Mouse (Mus musculus): Measurements from ENCODE around the gene Capza2. TPM values are rescaled to one million over a fixed set of nuclear protein-coding genes. Genes with fewer than 3 reads are reported as not detected.

Gene Capza2
- polyA plus RNA-seq, 1 experiment from 2014 or later, result 212 TPM

- Histone ChIP-seq H3K4me3 (no peak overlapping the region), H3K9ac (no peak overlapping the region), H3K4me1 (no peaks in the 10 kb centered on the region), H3K27ac (no peak overlapping the region), H3K27me3 (no peaks in the 10 kb centered on the region), H3K4me2 (no peak overlapping the region), H3K9me3 (no peaks in the 10 kb centered on the region), H3K36me3 (peaks cover 27% of the 10 kb centered on the region)
- no peak for ATAC-seq (ENCODE audit: insufficient number of reproducible peaks, low FRiP score, low TSS enrichment, low read depth)
- WGBS, result 92% methylated on average over 2 of the region's 2 CpGs
These were observed 19.0 kb downstream of the Capza2 start for GRCm38 (mm10) chr6:17655080-17655479.

- H3K4me3 ChIP-seq, result no peak overlapping the region
- H3K36me3 ChIP-seq, result peaks cover 21% of the 10 kb centered on the region
- H3K27ac ChIP-seq, result no peak overlapping the region
- H3K4me1 ChIP-seq, result no peaks in the 10 kb centered on the region
- H3K9ac ChIP-seq, result no peak overlapping the region
- 77% methylated on average over 1 of the region's 1 CpGs for WGBS
- no peaks in the 10 kb centered on the region for H3K9me3 ChIP-seq
- no peak for ATAC-seq (ENCODE audit: insufficient number of reproducible peaks, low FRiP score, low TSS enrichment, low read depth)
- no peaks in the 10 kb centered on the region for H3K27me3 ChIP-seq
- H3K4me2 ChIP-seq, result no peak overlapping the region
These were observed 21.3 kb downstream of the Capza2 start for GRCm38 (mm10) chr6:17657308-17657707.

GRCm38 (mm10) chr6:17665348-17665747 is 29.3 kb downstream of the Capza2 start:
- no peaks in the 10 kb centered on the region for H3K4me1 ChIP-seq
- H3K27ac ChIP-seq, result no peak overlapping the region
- no peak overlapping the region for H3K4me2 ChIP-seq
- H3K4me3 ChIP-seq, result no peak overlapping the region
- no peaks in the 10 kb centered on the region for H3K27me3 ChIP-seq
- 93% methylated on average over 7 of the region's 7 CpGs for WGBS
- H3K36me3 ChIP-seq, result peaks cover 43% of the 10 kb centered on the region
- no peaks in the 10 kb centered on the region for H3K9me3 ChIP-seq
- no peak for ATAC-seq (ENCODE audit: insufficient number of reproducible peaks, low FRiP score, low TSS enrichment, low read depth)
- H3K9ac ChIP-seq, result no peak overlapping the region

- peaks cover 43% of the 10 kb centered on the region for H3K36me3 ChIP-seq
- no peak overlapping the region for H3K9ac ChIP-seq
- H3K27me3 ChIP-seq, result no peaks in the 10 kb centered on the region
- no peaks in the 10 kb centered on the region for H3K4me1 ChIP-seq
- no peak overlapping the region for H3K27ac ChIP-seq
- no peak for ATAC-seq (ENCODE audit: insufficient number of reproducible peaks, low FRiP score, low TSS enrichment, low read depth)
- no peaks in the 10 kb centered on the region for H3K9me3 ChIP-seq
- no peak overlapping the region for H3K4me2 ChIP-seq
- H3K4me3 ChIP-seq, result no peak overlapping the region
These were observed 30.0 kb downstream of the Capza2 start for GRCm38 (mm10) chr6:17666024-17666423.

GRCm38 (mm10) chr6:17667813-17668212 is 31.8 kb downstream of the Capza2 start:
- H3K27ac ChIP-seq, result no peak overlapping the region
- H3K36me3 ChIP-seq, result peaks cover 31% of the 10 kb centered on the region
- no peak overlapping the region for H3K9ac ChIP-seq
- H3K27me3 ChIP-seq, result no peaks in the 10 kb centered on the region
- no peak overlapping the region for H3K4me2 ChIP-seq
- 93% methylated on average over 3 of the region's 3 CpGs for WGBS
- no peaks in the 10 kb centered on the region for H3K4me1 ChIP-seq
- H3K4me3 ChIP-seq, result no peak overlapping the region
- no peak for ATAC-seq (ENCODE audit: insufficient number of reproducible peaks, low FRiP score, low TSS enrichment, low read depth)
- no peaks in the 10 kb centered on the region for H3K9me3 ChIP-seq

- no peak overlapping the region for H3K4me2 ChIP-seq
- H3K9ac ChIP-seq, result no peak overlapping the region
- H3K4me3 ChIP-seq, result no peak overlapping the region
- H3K36me3 ChIP-seq, result peaks cover 25% of the 10 kb centered on the region
- ATAC-seq (ENCODE audit: insufficient number of reproducible peaks, low FRiP score, low TSS enrichment, low read depth), result no peak
- no peaks in the 10 kb centered on the region for H3K4me1 ChIP-seq
- H3K27ac ChIP-seq, result no peak overlapping the region
- H3K27me3 ChIP-seq, result no peaks in the 10 kb centered on the region
- 94% methylated on average over 12 of the region's 12 CpGs for WGBS
- no peaks in the 10 kb centered on the region for H3K9me3 ChIP-seq
These were observed 32.3 kb downstream of the Capza2 start for GRCm38 (mm10) chr6:17668334-17668733.

GRCm38 (mm10) chr6:17669826-17670225 is 33.8 kb downstream of the Capza2 start:
- Histone ChIP-seq H3K27me3 (no peaks in the 10 kb centered on the region), H3K4me1 (no peaks in the 10 kb centered on the region), H3K9me3 (no peaks in the 10 kb centered on the region), H3K36me3 (peaks cover 17% of the 10 kb centered on the region), H3K27ac (no peak overlapping the region), H3K4me2 (no peak overlapping the region), H3K9ac (no peak overlapping the region), H3K4me3 (no peak overlapping the region)
- ATAC-seq (ENCODE audit: insufficient number of reproducible peaks, low FRiP score, low TSS enrichment, low read depth), result no peak
- 75% methylated on average over 2 of the region's 2 CpGs for WGBS

- no peak for ATAC-seq (ENCODE audit: insufficient number of reproducible peaks, low FRiP score, low TSS enrichment, low read depth)
These were observed 39.2 kb downstream of the Capza2 start for GRCm38 (mm10) chr6:17675019-17675756.

GRCm38 (mm10) chr6:17677008-17677407 is 41.0 kb downstream of the Capza2 start:
- WGBS, result 73% methylated on average over 2 of the region's 2 CpGs

More at GRCm38 (mm10) chr6:17675019-17675756, 39.2 kb downstream of the Capza2 start:
- Histone ChIP-seq H3K36me3 (no peaks in the 10 kb centered on the region), H3K27me3 (no peaks in the 10 kb centered on the region), H3K27ac (no peak overlapping the region), H3K4me1 (no peaks in the 10 kb centered on the region), H3K4me2 (no peak overlapping the region), H3K9ac (no peak overlapping the region), H3K9me3 (no peaks in the 10 kb centered on the region), H3K4me3 (no peak overlapping the region)
- 28% methylated on average over 12 of the region's 12 CpGs for WGBS

GRCm38 (mm10) chr6:17680266-17680925 is 44.4 kb downstream of the Capza2 start:
- Histone ChIP-seq H3K4me2 (no peak overlapping the region), H3K36me3 (no peaks in the 10 kb centered on the region), H3K4me1 (no peaks in the 10 kb centered on the region), H3K4me3 (no peak overlapping the region), H3K27ac (no peak overlapping the region), H3K27me3 (no peaks in the 10 kb centered on the region), H3K9ac (no peak overlapping the region), H3K9me3 (no peaks in the 10 kb centered on the region)
- 72% methylated on average over 6 of the region's 6 CpGs for WGBS
- no peak for ATAC-seq (ENCODE audit: insufficient number of reproducible peaks, low FRiP score, low TSS enrichment, low read depth)

More at GRCm38 (mm10) chr6:17677008-17677407, 41.0 kb downstream of the Capza2 start:
- H3K27me3 ChIP-seq, result no peaks in the 10 kb centered on the region
- no peaks in the 10 kb centered on the region for H3K9me3 ChIP-seq
- H3K4me2 ChIP-seq, result no peak overlapping the region
- H3K4me1 ChIP-seq, result no peaks in the 10 kb centered on the region
- ATAC-seq (ENCODE audit: insufficient number of reproducible peaks, low FRiP score, low TSS enrichment, low read depth), result no peak
- no peak overlapping the region for H3K27ac ChIP-seq
- no peak overlapping the region for H3K4me3 ChIP-seq
- no peak overlapping the region for H3K9ac ChIP-seq
- no peaks in the 10 kb centered on the region for H3K36me3 ChIP-seq

- Histone ChIP-seq H3K9me3 (no peaks in the 10 kb centered on the region), H3K27ac (no peak overlapping the region), H3K4me3 (no peak overlapping the region), H3K36me3 (no peaks in the 10 kb centered on the region), H3K9ac (no peak overlapping the region), H3K27me3 (no peaks in the 10 kb centered on the region), H3K4me1 (no peaks in the 10 kb centered on the region), H3K4me2 (no peak overlapping the region)
- ATAC-seq (ENCODE audit: insufficient number of reproducible peaks, low FRiP score, low TSS enrichment, low read depth), result peak; percentile 24; the same call in 1 of the 2 replicates
- WGBS, result 95% methylated on average over 8 of the region's 8 CpGs
These were observed 45.8 kb downstream of the Capza2 start for GRCm38 (mm10) chr6:17681810-17682209.

- Histone ChIP-seq H3K4me2 (no peak overlapping the region), H3K9me3 (no peaks in the 10 kb centered on the region), H3K27me3 (no peaks in the 10 kb centered on the region), H3K4me1 (peaks cover 9% of the 10 kb centered on the region; the same call in 1 of the 2 replicates), H3K9ac (no peak overlapping the region), H3K36me3 (no peaks in the 10 kb centered on the region), H3K4me3 (no peak overlapping the region), H3K27ac (no peak overlapping the region)
- ATAC-seq (ENCODE audit: insufficient number of reproducible peaks, low FRiP score, low TSS enrichment, low read depth), result no peak
- 78% methylated on average over 5 of the region's 5 CpGs for WGBS
These were observed 52.6 kb downstream of the Capza2 start for GRCm38 (mm10) chr6:17688676-17689075.

Measured in limb, embryonic 15.5 days (tissue).